Mouse (Mus musculus) embryonic facial prominence, embryonic 13.5 days (tissue): ENCODE results near the gene Slc36a4. TPM values are rescaled to one million over a fixed set of nuclear protein-coding genes. Genes with fewer than 3 reads are reported as not detected.

Experiments
- ATAC-seq: fragments of 200-750 bp; cut with Nextera tagmentation; 2 replicates; pipeline ENCODE4 v1.8.0; 2017; ENCODE audit warnings: low read depth; ENCODE audit not compliant: insufficient number of reproducible peaks, insufficient read depth, low FRiP score, low TSS enrichment
- H3K27ac ChIP-seq: fragments of 300-500 bp; sonication (generic); 2 replicates; pipeline ENCODE4 v1.5.1; 2015; ENCODE audit warnings: moderate library complexity, mild to moderate bottlenecking, inconsistent platforms
- H3K27me3 ChIP-seq: fragments of 300-500 bp; sonication (generic); 2 replicates; pipeline ENCODE4 v1.6.1; 2015; ENCODE audit warnings: mild to moderate bottlenecking, inconsistent platforms
- H3K36me3 ChIP-seq: fragments of 300-500 bp; sonication (generic); 2 replicates; pipeline ENCODE4 v1.6.1; 2015; ENCODE audit warnings: mild to moderate bottlenecking, inconsistent platforms
- H3K4me1 ChIP-seq: fragments of 300-500 bp; sonication (generic); 2 replicates; pipeline ENCODE4 v1.6.1; 2015; ENCODE audit warnings: inconsistent platforms
- H3K4me2 ChIP-seq: fragments of 300-500 bp; sonication (generic); 2 replicates; pipeline ENCODE4 v1.6.1; 2015; ENCODE audit warnings: moderate library complexity, mild to moderate bottlenecking, inconsistent platforms
- H3K4me3 ChIP-seq: fragments of 300-500 bp; sonication (generic); 2 replicates; pipeline ENCODE4 v1.5.1; 2015; ENCODE audit warnings: mild to moderate bottlenecking, inconsistent platforms
- H3K9ac ChIP-seq: fragments of 300-500 bp; sonication (generic); 2 replicates; pipeline ENCODE4 v1.6.1; 2015; ENCODE audit warnings: mild to moderate bottlenecking, inconsistent platforms
- H3K9me3 ChIP-seq: fragments of 300-500 bp; sonication (generic); 2 replicates; pipeline ENCODE4 v1.6.1; 2016; ENCODE audit warnings: inconsistent platforms
- WGBS: fragments of 180-500 bp; shearing (Covaris S2); methylation state at CpG from one replicate; pipeline ENCODE4 v1.1.7; 2015; ENCODE audit warnings: mixed read lengths; 5-methylcytosine and 5-hydroxymethylcytosine counted together
- polyA plus RNA-seq: library from polyadenylated mRNA; unstranded; fragments of >200 nt; fragmentation: Nextera tagmentation; extraction: Ambion mirVana; gene quantifications from 2 replicates; pipeline ENCODE4 v1.2.1, GENCODE M21; 2015

Gene Slc36a4
- 18.8 and 19.1 TPM in 2 replicates for polyA plus RNA-seq

DNA sequence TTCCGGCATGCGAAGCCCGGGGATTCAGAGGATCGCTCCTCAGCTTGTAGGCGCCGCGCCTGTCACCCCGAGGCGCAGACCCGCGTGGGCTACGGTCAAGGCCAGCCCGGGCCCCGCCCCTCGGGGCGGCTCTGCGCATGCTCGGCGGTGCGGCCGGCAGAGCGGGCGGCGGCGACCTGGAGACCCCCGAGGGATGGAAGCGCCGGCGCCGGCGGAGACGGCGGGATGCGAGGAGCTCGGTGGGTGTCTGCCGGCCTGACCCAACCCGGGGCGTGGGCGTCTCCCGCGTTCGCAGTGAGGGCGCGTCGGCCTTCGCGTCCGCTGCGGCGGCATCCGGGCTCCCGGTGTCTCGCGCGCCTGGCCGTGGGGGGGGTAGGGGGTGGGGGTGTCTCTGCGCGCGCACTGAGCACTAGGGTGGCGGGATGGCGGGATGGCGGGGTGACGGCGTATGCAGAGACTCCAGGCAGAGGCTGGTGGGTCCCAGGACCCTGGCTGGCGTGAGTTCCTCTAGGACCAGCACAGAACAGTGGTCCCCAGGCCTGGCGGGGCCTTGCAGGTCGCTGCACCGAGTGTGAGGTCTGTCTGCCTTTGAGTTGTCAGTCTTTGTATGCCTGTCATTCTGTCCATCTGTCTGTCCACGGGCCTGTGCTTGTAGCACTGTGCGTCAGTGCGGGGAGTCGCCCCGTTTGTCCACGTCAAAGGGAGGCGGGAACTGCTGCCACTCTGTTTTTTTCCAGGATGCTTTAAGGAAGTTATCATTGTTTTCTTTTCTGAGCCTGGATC lies at the start of gene Slc36a4:
TSS of gene Slc36a4 (plus strand) at position 140 of the 783 bp plus-strand sequence.
- Histone ChIP-seq H3K27me3 (no peaks in the 10 kb centered on the region), H3K4me3 (peak within 1 kb of the TSS; percentile 71), H3K4me2 (peak within 1 kb of the TSS; percentile 74), H3K9me3 (no peaks in the 10 kb centered on the region), H3K9ac (peak within 1 kb of the TSS; percentile 87), H3K4me1 (peaks cover 28% of the 10 kb centered on the region), H3K36me3 (peaks cover 4% of the 10 kb centered on the region; the same call in 1 of the 2 replicates), H3K27ac (peak within 1 kb of the TSS; percentile 81)
- ATAC-seq, result peak; percentile 86
- under 1% methylated on average over 69 of the region's 75 CpGs for WGBS

DNA sequence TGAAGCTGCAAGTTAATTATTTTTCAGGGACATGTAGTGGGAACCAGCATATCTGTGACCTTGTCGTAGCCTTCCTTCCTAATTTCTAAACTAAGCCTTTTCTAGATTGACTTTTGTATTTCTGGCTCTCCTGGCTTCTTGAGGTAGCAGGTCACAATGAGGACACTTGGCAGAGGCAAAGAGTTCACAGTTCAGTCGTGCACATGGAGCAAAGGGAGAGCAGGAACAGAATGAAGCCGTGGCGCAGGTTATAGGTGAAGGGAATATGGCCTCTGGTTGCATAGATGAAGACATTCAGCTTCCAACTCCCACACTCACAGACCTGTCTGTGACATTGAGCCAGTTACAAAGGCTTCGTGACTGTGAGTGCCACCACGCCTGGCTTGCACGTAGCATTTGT lies 44.9 kb upstream of the Slc36a4 start:
- Histone ChIP-seq H3K4me1 (no peaks in the 10 kb centered on the region), H3K4me3 (no peak overlapping the region), H3K4me2 (no peak overlapping the region), H3K27me3 (no peaks in the 10 kb centered on the region), H3K27ac (no peak overlapping the region), H3K9ac (no peak overlapping the region), H3K36me3 (no peaks in the 10 kb centered on the region), H3K9me3 (no peaks in the 10 kb centered on the region)
- WGBS, result 86% methylated on average over 7 of the region's 7 CpGs
- no peak for ATAC-seq

DNA sequence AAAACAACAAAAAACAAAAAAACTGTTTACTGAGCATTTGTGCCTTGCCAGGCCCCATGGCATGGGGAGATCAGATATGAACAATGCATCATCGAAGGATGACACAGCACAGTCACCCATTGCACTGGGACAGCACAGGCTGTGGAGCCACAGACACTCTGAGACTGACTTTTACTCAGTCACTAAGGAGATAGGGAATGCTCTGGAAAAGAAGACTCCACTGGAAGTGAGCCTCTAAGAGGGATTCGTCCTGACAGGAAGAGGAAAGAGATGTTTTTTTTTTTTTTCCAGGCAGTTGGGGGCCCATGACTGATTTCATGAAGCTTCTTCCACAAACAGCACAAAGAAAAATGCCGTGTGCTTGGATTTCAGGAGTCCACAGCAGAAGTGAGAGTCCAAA lies 40.1 kb upstream of the Slc36a4 start:
- 71% methylated on average over 3 of the region's 3 CpGs for WGBS
- no peaks in the 10 kb centered on the region for H3K27me3 ChIP-seq
- no peak overlapping the region for H3K4me3 ChIP-seq
- H3K36me3 ChIP-seq, result no peaks in the 10 kb centered on the region
- H3K4me1 ChIP-seq, result no peaks in the 10 kb centered on the region
- no peak overlapping the region for H3K27ac ChIP-seq
- no peak overlapping the region for H3K9ac ChIP-seq
- no peaks in the 10 kb centered on the region for H3K9me3 ChIP-seq
- H3K4me2 ChIP-seq, result no peak overlapping the region
- ATAC-seq, result no peak

DNA sequence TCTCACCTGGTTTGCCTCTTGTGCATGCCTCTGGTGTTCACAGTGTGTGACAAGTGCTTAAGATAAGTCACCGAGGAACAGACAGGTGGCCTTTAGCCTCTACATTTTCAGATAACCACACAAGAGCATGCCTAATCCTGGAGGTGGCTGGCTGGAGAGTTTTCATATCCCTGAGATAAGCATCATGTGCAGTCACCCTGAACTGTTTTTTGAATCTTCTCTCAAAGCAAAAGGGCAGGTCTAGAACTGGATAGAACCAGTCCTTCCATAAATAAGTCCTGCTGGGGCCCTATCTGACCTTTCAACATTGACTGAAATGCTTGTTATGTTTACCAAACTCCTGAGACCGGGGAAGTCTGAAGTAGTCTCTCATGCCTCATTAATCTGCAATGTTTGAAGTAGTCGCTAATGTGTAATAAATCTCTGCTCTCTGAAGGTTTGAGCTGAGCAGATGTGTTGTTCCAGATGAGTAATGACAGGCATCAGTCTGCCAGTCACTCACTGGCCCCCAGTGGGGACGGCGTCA lies 39.5 kb upstream of the Slc36a4 start:
- Histone ChIP-seq H3K9me3 (no peaks in the 10 kb centered on the region), H3K4me2 (no peak overlapping the region), H3K36me3 (no peaks in the 10 kb centered on the region), H3K9ac (no peak overlapping the region), H3K4me1 (no peaks in the 10 kb centered on the region), H3K4me3 (no peak overlapping the region), H3K27me3 (no peaks in the 10 kb centered on the region), H3K27ac (no peak overlapping the region)
- ATAC-seq, result no peak
- WGBS, result 55% methylated on average over 5 of the region's 5 CpGs

DNA sequence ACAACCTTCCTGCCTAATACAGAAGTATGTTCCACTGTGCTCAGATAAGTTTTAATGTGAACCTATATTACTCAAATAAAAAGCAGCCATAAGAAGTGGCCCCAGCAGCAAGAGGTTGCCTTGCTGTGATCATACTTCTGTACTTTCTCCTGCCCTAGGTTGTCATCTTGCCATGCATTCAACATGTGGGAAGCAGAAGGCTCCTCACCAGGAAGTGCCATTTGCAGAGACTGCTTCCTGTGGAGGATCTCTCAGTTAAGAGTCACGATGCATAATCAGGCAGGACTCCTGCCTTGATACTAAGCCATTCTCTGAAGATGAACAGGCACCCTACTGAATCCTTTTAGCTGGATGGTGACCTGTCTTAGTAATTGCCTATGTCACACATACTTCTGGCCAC lies 37.3 kb upstream of the Slc36a4 start:
- no peaks in the 10 kb centered on the region for H3K9me3 ChIP-seq
- no peak overlapping the region for H3K9ac ChIP-seq
- no peaks in the 10 kb centered on the region for H3K4me1 ChIP-seq
- no peaks in the 10 kb centered on the region for H3K27me3 ChIP-seq
- WGBS, result 37% methylated on average over 1 of the region's 1 CpGs
- no peak overlapping the region for H3K4me2 ChIP-seq
- no peak for ATAC-seq
- H3K27ac ChIP-seq, result no peak overlapping the region
- H3K36me3 ChIP-seq, result no peaks in the 10 kb centered on the region
- no peak overlapping the region for H3K4me3 ChIP-seq

DNA sequence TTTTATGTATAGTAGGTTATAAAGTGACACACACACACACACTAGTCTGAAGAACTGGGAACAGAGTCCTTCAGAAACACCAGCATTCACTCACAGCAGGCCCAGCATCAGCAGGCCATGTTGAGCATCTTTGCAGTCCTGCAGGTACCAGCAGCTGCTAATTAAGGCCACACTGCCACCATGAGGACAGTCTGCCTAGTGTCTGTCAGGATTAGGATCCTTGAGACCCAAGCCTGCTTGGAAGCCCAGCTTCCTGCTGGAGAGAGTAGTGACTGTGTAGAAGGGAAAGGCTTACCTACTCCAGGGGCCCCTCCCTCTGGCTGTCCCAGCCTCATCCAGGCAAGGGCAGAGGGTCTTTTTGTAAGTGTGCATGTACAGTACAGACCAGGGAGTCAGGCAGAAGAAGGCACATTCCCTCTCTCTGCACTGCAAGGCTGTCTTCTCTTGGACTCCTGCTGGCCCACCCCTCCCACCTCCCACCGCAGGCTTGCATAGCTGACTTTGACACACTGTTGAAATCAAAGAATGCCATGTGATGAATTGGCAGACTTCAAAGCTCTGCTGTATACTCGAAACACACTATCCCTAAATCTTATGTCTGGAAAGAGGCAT lies 27.6 kb upstream of the Slc36a4 start:
- ATAC-seq, result 0 out of 2 replicates have a peak, but pooled peaks have one; percentile 43
- peaks cover 5% of the 10 kb centered on the region; the same call in 1 of the 2 replicates for H3K27me3 ChIP-seq
- WGBS, result 33% methylated on average over 2 of the region's 2 CpGs
- H3K4me3 ChIP-seq, result no peak overlapping the region
- H3K36me3 ChIP-seq, result no peaks in the 10 kb centered on the region
- no peak overlapping the region for H3K27ac ChIP-seq
- H3K9me3 ChIP-seq, result no peaks in the 10 kb centered on the region
- no peaks in the 10 kb centered on the region for H3K4me1 ChIP-seq
- H3K4me2 ChIP-seq, result no peak overlapping the region
- H3K9ac ChIP-seq, result no peak overlapping the region

DNA sequence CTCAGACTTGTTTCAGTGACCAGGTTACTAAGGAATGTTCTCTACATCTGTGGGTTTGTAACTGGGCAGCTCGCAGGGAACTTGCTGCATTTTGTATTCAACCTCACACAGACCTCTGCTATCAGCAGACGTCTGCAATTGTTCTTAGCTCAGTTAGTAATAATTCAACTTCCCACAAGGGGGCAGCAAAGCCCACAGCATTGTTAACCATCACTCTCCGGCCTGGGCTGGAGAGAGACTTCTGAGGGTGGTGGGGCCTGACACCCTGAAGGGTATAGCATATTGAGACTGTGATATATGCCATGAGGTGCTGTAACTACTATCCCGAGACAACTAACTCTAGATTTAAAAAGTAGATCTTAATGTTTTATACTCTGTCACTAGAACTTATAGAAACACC lies 24.3 kb upstream of the Slc36a4 start:
- no peaks in the 10 kb centered on the region for H3K9me3 ChIP-seq
- peaks cover 5% of the 10 kb centered on the region; the same call in 1 of the 2 replicates for H3K27me3 ChIP-seq
- no peak overlapping the region for H3K9ac ChIP-seq
- no peak overlapping the region for H3K4me3 ChIP-seq
- WGBS, result 14% methylated on average over 4 of the region's 4 CpGs
- no peak overlapping the region for H3K4me2 ChIP-seq
- no peak overlapping the region for H3K27ac ChIP-seq
- H3K4me1 ChIP-seq, result no peaks in the 10 kb centered on the region
- no peak for ATAC-seq
- no peaks in the 10 kb centered on the region for H3K36me3 ChIP-seq

DNA sequence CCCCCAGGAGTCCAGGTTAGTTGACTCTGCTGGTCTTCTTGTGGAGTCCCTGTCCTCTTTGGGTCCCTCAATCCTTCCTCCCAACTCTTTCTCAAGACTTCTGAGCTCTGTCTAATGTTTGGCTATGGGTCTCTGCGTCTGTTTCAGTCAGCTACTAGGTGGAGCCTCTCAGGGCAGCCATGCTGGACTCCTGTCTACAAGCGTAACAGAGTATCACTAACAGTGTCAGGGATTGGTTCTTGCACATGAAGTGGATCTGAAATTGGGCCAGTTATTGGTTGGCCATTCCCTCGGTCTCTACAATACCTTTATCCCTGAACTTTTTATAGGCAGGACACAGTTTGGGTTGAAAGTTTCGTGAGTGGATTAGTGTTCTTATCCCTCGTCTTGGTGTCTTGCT lies 22.2 kb upstream of the Slc36a4 start:
- Histone ChIP-seq H3K27ac (no peak overlapping the region), H3K27me3 (peaks cover 5% of the 10 kb centered on the region; the same call in 1 of the 2 replicates)

DNA sequence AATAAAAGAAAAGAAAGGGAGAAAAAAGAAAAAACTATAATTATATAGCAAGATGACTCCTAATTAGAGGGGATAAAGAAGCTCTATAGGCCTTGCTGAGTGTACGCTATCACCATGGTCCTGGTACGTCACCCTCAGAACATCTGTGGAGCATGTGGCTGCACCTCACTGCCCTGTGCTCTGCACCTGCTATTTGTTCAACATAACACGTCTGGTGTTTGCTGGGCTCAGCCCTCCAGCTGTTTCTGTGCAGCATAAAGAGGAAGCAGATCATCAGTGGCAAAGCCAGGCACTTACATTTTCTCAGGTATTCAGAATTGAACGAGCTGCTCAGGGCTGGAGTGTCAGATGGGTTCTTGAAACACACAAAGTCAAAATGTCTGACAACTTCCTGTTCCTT lies 15.7 kb upstream of the Slc36a4 start:
- H3K4me3 ChIP-seq, result no peak overlapping the region
- H3K9me3 ChIP-seq, result no peaks in the 10 kb centered on the region
- H3K36me3 ChIP-seq, result no peaks in the 10 kb centered on the region
- no peak overlapping the region for H3K9ac ChIP-seq
- H3K4me2 ChIP-seq, result no peak overlapping the region
- 51% methylated on average over 4 of the region's 4 CpGs for WGBS
- ATAC-seq, result no peak
- H3K4me1 ChIP-seq, result no peaks in the 10 kb centered on the region
- H3K27ac ChIP-seq, result no peak overlapping the region
- no peaks in the 10 kb centered on the region for H3K27me3 ChIP-seq

More for the DNA sequence above, 22.2 kb upstream of the Slc36a4 start:
- no peak for ATAC-seq
- Histone ChIP-seq H3K4me2 (no peak overlapping the region), H3K36me3 (no peaks in the 10 kb centered on the region), H3K9me3 (no peaks in the 10 kb centered on the region), H3K9ac (no peak overlapping the region), H3K4me1 (no peaks in the 10 kb centered on the region), H3K4me3 (no peak overlapping the region)
- 89% methylated on average over 5 of the region's 5 CpGs for WGBS

DNA sequence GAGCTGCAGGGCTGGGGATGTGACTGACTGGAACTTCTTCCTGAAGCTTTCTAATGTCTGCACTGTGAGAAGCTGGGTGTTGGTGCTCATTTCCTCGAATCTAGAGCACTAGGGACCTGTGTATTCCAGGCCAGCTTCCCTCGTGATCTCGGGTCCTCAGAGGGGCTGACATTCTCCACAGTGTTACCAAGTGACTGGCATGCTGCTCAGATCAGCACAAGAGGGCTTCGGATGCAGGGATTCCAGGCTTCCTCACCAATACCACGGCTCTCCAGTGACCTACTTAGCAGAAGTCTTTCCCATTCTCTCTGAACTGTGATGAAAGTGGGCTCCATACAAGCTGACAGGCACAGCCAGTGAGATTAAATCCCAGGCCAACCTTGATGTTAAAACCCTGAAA lies 14.5 kb upstream of the Slc36a4 start:
- Histone ChIP-seq H3K4me3 (no peak overlapping the region), H3K36me3 (no peaks in the 10 kb centered on the region)
- WGBS, result 48% methylated on average over 5 of the region's 5 CpGs

DNA sequence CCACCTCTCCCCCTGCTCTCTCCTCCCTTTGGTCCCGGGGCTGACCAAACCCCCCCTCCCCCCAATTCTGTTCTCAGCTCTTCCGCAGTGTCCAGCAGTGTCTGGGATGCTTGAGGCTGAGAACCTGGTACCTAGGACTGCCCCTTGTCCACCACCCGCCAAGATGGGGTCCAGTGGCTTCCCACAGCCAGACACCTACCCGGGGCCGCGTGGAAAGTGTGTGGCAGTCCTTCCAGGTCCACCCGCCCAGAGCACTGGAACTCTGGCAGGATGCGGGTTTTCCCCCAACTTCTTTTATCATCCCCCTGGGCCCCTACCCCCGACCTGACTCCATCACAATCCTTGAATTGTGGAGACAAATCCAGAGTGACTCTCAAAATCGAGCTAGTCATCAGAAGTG lies 3.8 kb upstream of the Slc36a4 start:
- H3K9me3 ChIP-seq, result no peaks in the 10 kb centered on the region
- H3K4me3 ChIP-seq, result no peak overlapping the region
- no peaks in the 10 kb centered on the region for H3K27me3 ChIP-seq
- no peak overlapping the region for H3K4me2 ChIP-seq
- H3K4me1 ChIP-seq, result peaks cover 11% of the 10 kb centered on the region
- no peaks in the 10 kb centered on the region for H3K36me3 ChIP-seq
- WGBS, result 76% methylated on average over 10 of the region's 10 CpGs
- H3K9ac ChIP-seq, result no peak overlapping the region
- H3K27ac ChIP-seq, result no peak overlapping the region
- no peak for ATAC-seq

More for the DNA sequence above, 14.5 kb upstream of the Slc36a4 start:
- Histone ChIP-seq H3K27me3 (no peaks in the 10 kb centered on the region), H3K27ac (no peak overlapping the region), H3K9me3 (no peaks in the 10 kb centered on the region), H3K9ac (no peak overlapping the region), H3K4me1 (no peaks in the 10 kb centered on the region), H3K4me2 (no peak overlapping the region)
- no peak for ATAC-seq
